8 mouse cellular contexts compared by ENCODE assay signal in genomic region chr14:114790946-114791830, GRCm38 (mm10).
DNase-seq lines count a peak whose midpoint lies in the region; ATAC-seq and TF ChIP-seq lines count a peak whose summit lies in the region.

No protein-coding gene starts in this region.

- no peak overlapping the region for H3K9ac ChIP-seq in ES-E14 (ENCODE audit: insufficient read depth, low read depth, low read length, poor library complexity, severe bottlenecking)
- no peak overlapping the region for H3K9ac ChIP-seq in embryonic facial prominence, embryonic 15.5 days

- no peaks in the 10 kb centered on the region for H3K27me3 ChIP-seq in embryonic facial prominence, embryonic 15.5 days

- 21% methylated on average over 13 of the region's 13 CpGs for WGBS in embryonic facial prominence, embryonic 15.5 days
- WGBS in large intestine, adult 2 months = 25% methylated on average over 13 of the region's 13 CpGs

- no peaks in the 10 kb centered on the region for H3K36me3 ChIP-seq in ES-E14 (ENCODE audit: control insufficient read depth, insufficient read depth, low read length, poor library complexity, severe bottlenecking)
- no peaks in the 10 kb centered on the region for H3K36me3 ChIP-seq in embryonic facial prominence, embryonic 15.5 days

- ATAC-seq in embryonic facial prominence, embryonic 15.5 days (ENCODE audit: insufficient number of reproducible peaks, low FRiP score, low TSS enrichment, low read depth) = no peak
- ATAC-seq in erythroid progenitor cell, adult 5-6 weeks (replicated peaks; ENCODE audit: low FRiP score, poor library complexity, severe bottlenecking) = no peak

- no peak overlapping the region for H3K4me3 ChIP-seq in ES-E14 (ENCODE audit: insufficient read depth in 1 of 2, low read depth in 1 of 2, low read length in 2 of 2, poor library complexity in 1 of 2, severe bottlenecking in 1 of 2)
- H3K4me3 ChIP-seq in embryonic facial prominence, embryonic 15.5 days (replicated peaks) = peak overlapping the region; percentile 21; the same call in 1 of the 2 replicates

- H3K4me2 ChIP-seq in embryonic facial prominence, embryonic 15.5 days (replicated peaks) = peak overlapping the region; percentile 34; the same call in 1 of the 2 replicates

- intact Hi-C loops in heart, postnatal 36 days (cut with DNase I) = no loop called here

- H3K27ac ChIP-seq in ES-E14 (ENCODE audit: insufficient read depth, low read depth, low read length, poor library complexity, severe bottlenecking) = no peak overlapping the region
- H3K27ac ChIP-seq in embryonic facial prominence, embryonic 15.5 days (replicated peaks) = no peak overlapping the region

- no peaks in the 10 kb centered on the region for H3K9me3 ChIP-seq in ES-E14 (ENCODE audit: control insufficient read depth, insufficient read depth, low read depth, low read length)
- no peaks in the 10 kb centered on the region for H3K9me3 ChIP-seq in embryonic facial prominence, embryonic 15.5 days (replicated peaks)

- no peaks in the 10 kb centered on the region for H3K4me1 ChIP-seq in ES-E14 (ENCODE audit: control insufficient read depth in 2 of 2, insufficient read depth in 2 of 2, low read length in 2 of 2, poor library complexity in 1 of 2)
- H3K4me1 ChIP-seq in embryonic facial prominence, embryonic 15.5 days = no peaks in the 10 kb centered on the region

- in situ Hi-C loops in ES-E14 (cut with MboI; ENCODE audit: low sequenced_read_pairs in 2 of 2, unreplicated experiment in 2 of 2) = no loop called here

- DNase-seq in ES-E14 (ENCODE audit: low read depth, low spot score) = peak; percentile 43
- peak; percentile 71 to 74 for DNase-seq in adrenal gland, postnatal 36 days
- DNase-seq in heart, postnatal 36 days = peak; percentile 39 to 60
- peak; percentile 1 for DNase-seq in large intestine, adult 2 months (ENCODE audit: low read depth, low spot score)
- DNase-seq in lung, adult 18-20 months = peak; percentile 20 to 21
- DNase-seq in ovary, postnatal 14 days (ENCODE audit: low spot score) = peak; percentile 55

TF ChIP-seq in ES-E14, 5 proteins besides CTCF, POLR2A, EP300 and RAD21:
- TF ChIP-seq ZC3H11A (IDR thresholded peaks at IDR 0.05; ENCODE audit: borderline replicate concordance, low read depth, low read length) (peak; percentile 22; the same call in 1 of the 2 replicates), HCFC1 (IDR thresholded peaks at IDR 0.05; ENCODE audit: borderline replicate concordance, insufficient read depth, low read length) (no peak), CHD2 (IDR thresholded peaks at IDR 0.05; ENCODE audit: low read depth, low read length) (no peak), ZNF384 (IDR thresholded peaks at IDR 0.05; ENCODE audit: low read depth, low read length) (no peak)

Comparison
In these comparisons a context has a peak if more than half of its experiments do, and no peak if none do; other contexts are left out.
1. DNase-seq: peak in every context shown above with its lines; median percentile 72 in adrenal gland, postnatal 36 days; 55 in ovary, postnatal 14 days; 50 in heart, postnatal 36 days; 43 in ES-E14; 20 in lung, adult 18-20 months; 1 in large intestine, adult 2 months.